Mouse (Mus musculus) heart, embryonic 16.5 days (tissue): ENCODE results near the gene A030005K14Rik. TPM values are rescaled to one million over a fixed set of nuclear protein-coding genes. Genes with fewer than 3 reads are reported as not detected.

Source experiments
- ATAC-seq: fragments of 200-750 bp; cut with Nextera tagmentation; replicated peaks from 2 replicates; pipeline ENCODE4 v1.8.0; 2017; ENCODE audit warnings: moderate number of reproducible peaks; ENCODE audit not compliant: insufficient read depth, low FRiP score; ENCODE audit errors: extremely low read depth
- H3K27ac ChIP-seq: fragments of 300-500 bp; sonication (generic); 2 replicates; pipeline ENCODE4 v1.5.1; 2014; ENCODE audit warnings: mild to moderate bottlenecking, low read length, control low read depth, moderate library complexity
- H3K27me3 ChIP-seq: fragments of 300-500 bp; sonication (generic); 2 replicates; pipeline ENCODE4 v1.6.1; 2014; ENCODE audit warnings: low read length, mixed read lengths; ENCODE audit not compliant: control insufficient read depth, insufficient read depth
- H3K36me3 ChIP-seq: fragments of 300-500 bp; sonication (generic); 2 replicates; pipeline ENCODE4 v1.6.1; 2014; ENCODE audit not compliant: control insufficient read depth, insufficient read depth
- H3K4me1 ChIP-seq: fragments of 300-500 bp; sonication (generic); 2 replicates; pipeline ENCODE4 v1.6.1; 2014; ENCODE audit warnings: low read length, mixed read lengths; ENCODE audit not compliant: control insufficient read depth, insufficient read depth
- H3K4me2 ChIP-seq: fragments of 300-500 bp; sonication (generic); 2 replicates; pipeline ENCODE4 v1.6.1; 2014; ENCODE audit warnings: low read depth, mild to moderate bottlenecking, control low read depth, low read length
- H3K4me3 ChIP-seq: fragments of 300-500 bp; sonication (generic); 2 replicates; pipeline ENCODE4 v1.5.1; 2014; ENCODE audit warnings: mild to moderate bottlenecking, control low read depth, low read length
- H3K9ac ChIP-seq: fragments of 300-500 bp; sonication (generic); 2 replicates; pipeline ENCODE4 v1.6.1; 2014; ENCODE audit warnings: low read length, control low read depth
- H3K9me3 ChIP-seq: fragments of 300-500 bp; sonication (generic); replicated peaks from 2 replicates; pipeline ENCODE4 v1.6.1; 2016; ENCODE audit warnings: low read length; ENCODE audit not compliant: control insufficient read depth
- WGBS: fragments of 180-500 bp; shearing (Covaris S2); extraction: QIAGEN DNeasy Blood & Tissue Kit; methylation state at CpG from one replicate; pipeline ENCODE4 v1.1.7; 2014; 5-methylcytosine and 5-hydroxymethylcytosine counted together
- polyA plus RNA-seq: library from polyadenylated mRNA; unstranded; fragments of >200 nt; fragmentation: Nextera tagmentation; extraction: Ambion mirVana; gene quantifications from 2 replicates; pipeline ENCODE4 v1.2.1, GENCODE M21; 2015

The A030005K14Rik gene
- polyA plus RNA-seq, result not detected in 2 replicates

- ATAC-seq, result no peak
- Histone ChIP-seq H3K27ac (peak within 1 kb of the TSS; percentile 16; the same call in 1 of the 2 replicates), H3K9ac (no peak within 1 kb of the TSS)
Measured at GRCm38 (mm10) chr1:83059278-83059677, at the start of gene A030005K14Rik. A030005K14Rik (minus strand) TSS chr1:83059378.

DNA sequence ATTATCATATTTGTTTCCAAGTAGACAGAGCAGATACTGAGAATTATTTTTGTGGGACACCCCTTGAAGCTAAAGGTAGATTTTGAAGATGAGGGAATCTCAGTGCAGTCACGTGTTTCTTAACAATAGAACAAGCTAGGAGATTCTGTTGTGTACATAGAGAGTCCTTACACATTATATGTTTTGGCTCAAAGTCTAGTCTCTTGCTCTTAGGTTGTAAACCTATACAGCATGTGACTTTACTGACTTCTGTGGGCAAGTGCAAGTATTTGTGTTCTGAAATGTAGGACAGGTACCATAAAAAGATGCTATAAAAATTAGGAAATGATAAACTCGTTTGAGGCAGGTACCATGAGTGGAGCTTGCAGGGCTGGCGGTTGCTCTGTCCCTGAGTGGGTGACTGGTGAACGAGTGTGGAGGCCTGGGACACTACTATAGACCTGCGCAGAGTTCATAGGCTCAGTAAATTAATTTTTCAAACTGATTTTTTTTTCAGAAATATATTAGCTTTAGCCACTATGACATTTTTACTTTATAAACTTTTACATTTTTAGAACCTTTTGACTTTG is 48.3 kb upstream of the A030005K14Rik start:
- no peak overlapping the region for H3K4me2 ChIP-seq
- no peaks in the 10 kb centered on the region for H3K36me3 ChIP-seq
- H3K9me3 ChIP-seq, result no peaks in the 10 kb centered on the region
- no peaks in the 10 kb centered on the region for H3K4me1 ChIP-seq
- H3K27me3 ChIP-seq, result no peaks in the 10 kb centered on the region
- H3K27ac ChIP-seq, result no peak overlapping the region
- WGBS, result 78% methylated on average over 5 of the region's 5 CpGs
- no peak overlapping the region for H3K4me3 ChIP-seq
- no peak overlapping the region for H3K9ac ChIP-seq
- no peak for ATAC-seq

More at GRCm38 (mm10) chr1:83059278-83059677, at the start of gene A030005K14Rik:
- Histone ChIP-seq H3K9me3 (no peaks in the 10 kb centered on the region), H3K27me3 (no peaks in the 10 kb centered on the region), H3K4me1 (peaks cover 13% of the 10 kb centered on the region), H3K4me3 (no peak within 1 kb of the TSS), H3K36me3 (no peaks in the 10 kb centered on the region), H3K4me2 (no peak within 1 kb of the TSS)
- WGBS, result 65% methylated on average over 9 of the region's 9 CpGs

DNA sequence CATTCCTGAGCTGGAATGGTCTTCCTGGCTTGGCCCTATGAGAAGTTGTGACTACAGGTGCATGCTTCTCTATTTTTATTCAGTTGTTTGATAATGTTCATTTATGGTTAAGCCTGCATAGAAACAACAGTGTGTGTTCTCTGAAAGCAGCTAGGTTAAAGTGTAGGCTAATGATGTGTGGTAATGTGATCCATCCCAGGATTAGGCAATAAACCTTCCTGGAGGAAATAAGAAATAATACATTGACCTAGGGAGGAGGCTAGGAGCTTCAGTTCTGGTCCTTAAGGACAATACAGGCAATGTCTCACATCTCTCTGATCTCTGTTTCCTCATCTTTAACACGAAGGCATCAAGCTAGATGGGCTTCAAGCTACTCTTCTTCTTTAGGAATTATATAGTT is 46.3 kb upstream of the A030005K14Rik start:
- H3K27me3 ChIP-seq, result no peaks in the 10 kb centered on the region
- no peak overlapping the region for H3K4me2 ChIP-seq
- no peak overlapping the region for H3K27ac ChIP-seq
- no peaks in the 10 kb centered on the region for H3K9me3 ChIP-seq
- no peak for ATAC-seq
- H3K36me3 ChIP-seq, result no peaks in the 10 kb centered on the region
- H3K4me3 ChIP-seq, result no peak overlapping the region
- peaks cover 3% of the 10 kb centered on the region for H3K4me1 ChIP-seq
- 61% methylated on average over 1 of the region's 1 CpGs for WGBS
- H3K9ac ChIP-seq, result no peak overlapping the region

GRCm38 (mm10) chr1:83101891-83102290 is 42.7 kb upstream of the A030005K14Rik start:
- H3K4me2 ChIP-seq, result no peak overlapping the region
- H3K4me1 ChIP-seq, result peaks cover 12% of the 10 kb centered on the region
- H3K27ac ChIP-seq, result no peak overlapping the region
- H3K27me3 ChIP-seq, result no peaks in the 10 kb centered on the region
- H3K9me3 ChIP-seq, result no peaks in the 10 kb centered on the region
- ATAC-seq, result no peak
- no peaks in the 10 kb centered on the region for H3K36me3 ChIP-seq
- no peak overlapping the region for H3K4me3 ChIP-seq
- no peak overlapping the region for H3K9ac ChIP-seq
- 29% methylated on average over 3 of the region's 3 CpGs for WGBS

DNA sequence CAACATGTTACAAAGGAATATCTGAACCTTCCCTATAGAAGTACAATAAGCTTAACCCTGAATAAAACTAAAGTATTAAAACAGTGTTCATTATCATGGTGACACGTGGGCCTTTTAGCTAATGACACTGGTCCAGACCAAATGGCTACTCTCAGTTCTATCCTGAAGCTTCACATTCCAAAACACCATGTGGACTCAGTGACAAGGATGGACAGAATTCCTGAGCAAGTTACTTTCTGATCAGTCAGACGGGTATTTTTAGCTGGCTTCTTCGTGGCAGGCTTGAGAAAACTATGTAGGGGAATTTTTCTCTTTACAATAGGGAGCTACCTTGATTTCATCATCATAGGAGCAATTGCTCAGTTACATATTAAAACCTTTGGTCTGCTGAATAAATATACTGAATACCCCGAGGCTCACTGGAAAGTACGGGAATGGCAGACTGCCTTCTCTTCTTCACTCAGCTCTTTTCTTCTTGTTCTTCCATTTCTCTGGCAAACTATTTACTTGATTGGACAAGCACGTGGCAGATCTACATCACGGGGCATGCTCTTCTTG is 40.5 kb upstream of the A030005K14Rik start:
- no peak overlapping the region for H3K9ac ChIP-seq
- H3K27me3 ChIP-seq, result no peaks in the 10 kb centered on the region
- H3K4me1 ChIP-seq, result peaks cover 12% of the 10 kb centered on the region
- H3K9me3 ChIP-seq, result no peaks in the 10 kb centered on the region
- no peak overlapping the region for H3K4me2 ChIP-seq
- no peaks in the 10 kb centered on the region for H3K36me3 ChIP-seq
- no peak; the same call in 1 of the 2 replicates for ATAC-seq
- H3K4me3 ChIP-seq, result no peak overlapping the region
- WGBS, result 50% methylated on average over 7 of the region's 7 CpGs
- peak overlapping the region; percentile 62 for H3K27ac ChIP-seq

- H3K27me3 ChIP-seq, result no peaks in the 10 kb centered on the region
- no peaks in the 10 kb centered on the region for H3K36me3 ChIP-seq
- H3K4me2 ChIP-seq, result no peak overlapping the region
- H3K27ac ChIP-seq, result peak overlapping the region; percentile 62; the same call in 1 of the 2 replicates
- WGBS, result 76% methylated on average over 2 of the region's 2 CpGs
- H3K4me1 ChIP-seq, result peaks cover 12% of the 10 kb centered on the region
- no peak overlapping the region for H3K4me3 ChIP-seq
- ATAC-seq, result no peak
- no peak overlapping the region for H3K9ac ChIP-seq
- no peaks in the 10 kb centered on the region for H3K9me3 ChIP-seq
Measured at GRCm38 (mm10) chr1:83099160-83099559, 40.0 kb upstream of the A030005K14Rik start.

GRCm38 (mm10) chr1:83096935-83097334 is 37.8 kb upstream of the A030005K14Rik start:
- H3K9me3 ChIP-seq, result no peaks in the 10 kb centered on the region
- ATAC-seq, result no peak

GRCm38 (mm10) chr1:83091268-83091667 is 32.1 kb upstream of the A030005K14Rik start:
- no peak for ATAC-seq

More at GRCm38 (mm10) chr1:83096935-83097334, 37.8 kb upstream of the A030005K14Rik start:
- H3K4me1 ChIP-seq, result peaks cover 12% of the 10 kb centered on the region
- H3K27ac ChIP-seq, result no peak overlapping the region
- H3K4me2 ChIP-seq, result no peak overlapping the region
- H3K27me3 ChIP-seq, result no peaks in the 10 kb centered on the region
- no peaks in the 10 kb centered on the region for H3K36me3 ChIP-seq
- H3K4me3 ChIP-seq, result no peak overlapping the region
- H3K9ac ChIP-seq, result no peak overlapping the region
- WGBS, result 87% methylated on average over 4 of the region's 4 CpGs

DNA sequence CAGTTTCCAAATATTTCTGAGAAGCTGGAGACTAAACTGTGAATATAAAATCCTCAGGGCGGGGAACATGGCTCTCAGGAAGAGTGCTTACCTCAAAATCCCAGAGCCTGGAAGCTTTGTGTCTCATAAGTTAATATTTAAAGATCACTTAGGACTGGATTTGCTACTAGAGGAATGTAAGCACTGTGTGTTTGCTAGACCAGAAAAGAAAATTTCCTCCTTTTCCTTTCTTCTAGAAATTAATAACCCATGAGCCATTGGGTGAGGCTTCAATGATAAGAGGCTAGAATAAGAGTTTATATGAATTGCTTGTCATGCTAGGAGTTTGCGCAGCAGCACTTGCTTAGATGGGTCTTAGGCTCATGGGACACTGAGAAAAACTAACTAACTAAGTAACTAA is 25.6 kb upstream of the A030005K14Rik start:
- no peak overlapping the region for H3K27ac ChIP-seq
- no peaks in the 10 kb centered on the region for H3K4me1 ChIP-seq
- no peak overlapping the region for H3K4me2 ChIP-seq
- H3K4me3 ChIP-seq, result no peak overlapping the region
- H3K27me3 ChIP-seq, result no peaks in the 10 kb centered on the region
- no peaks in the 10 kb centered on the region for H3K36me3 ChIP-seq
- no peak for ATAC-seq
- 81% methylated on average over 2 of the region's 2 CpGs for WGBS
- no peaks in the 10 kb centered on the region for H3K9me3 ChIP-seq
- H3K9ac ChIP-seq, result no peak overlapping the region

More at GRCm38 (mm10) chr1:83091268-83091667, 32.1 kb upstream of the A030005K14Rik start:
- Histone ChIP-seq H3K36me3 (no peaks in the 10 kb centered on the region), H3K4me2 (no peak overlapping the region), H3K4me3 (no peak overlapping the region), H3K4me1 (no peaks in the 10 kb centered on the region; the same call in 1 of the 2 replicates), H3K27me3 (no peaks in the 10 kb centered on the region), H3K9ac (no peak overlapping the region), H3K27ac (no peak overlapping the region), H3K9me3 (no peaks in the 10 kb centered on the region)
- 56% methylated on average over 3 of the region's 3 CpGs for WGBS
